Mouse (Mus musculus) small intestine, adult 2 months (tissue): ENCODE measurements around the gene Thop1.

Experiments used
- CTCF ChIP-seq: fragments of 200-500 bp; IDR thresholded peaks from 2 replicates; pipeline ENCODE4 v1.5.1; 2012; ENCODE audit warnings: low read depth, mild to moderate bottlenecking, control low read depth, inconsistent platforms, low read length, moderate library complexity, mixed read lengths; ENCODE audit not compliant: insufficient replicate concordance, insufficient read length; ENCODE audit errors: extremely low read depth
- POLR2A ChIP-seq: fragments of 200-500 bp; IDR thresholded peaks from 2 replicates; pipeline ENCODE4 v1.6.1; 2012; ENCODE audit warnings: low read depth, mild to moderate bottlenecking, control low read depth, inconsistent platforms, low read length, moderate library complexity

DNA sequence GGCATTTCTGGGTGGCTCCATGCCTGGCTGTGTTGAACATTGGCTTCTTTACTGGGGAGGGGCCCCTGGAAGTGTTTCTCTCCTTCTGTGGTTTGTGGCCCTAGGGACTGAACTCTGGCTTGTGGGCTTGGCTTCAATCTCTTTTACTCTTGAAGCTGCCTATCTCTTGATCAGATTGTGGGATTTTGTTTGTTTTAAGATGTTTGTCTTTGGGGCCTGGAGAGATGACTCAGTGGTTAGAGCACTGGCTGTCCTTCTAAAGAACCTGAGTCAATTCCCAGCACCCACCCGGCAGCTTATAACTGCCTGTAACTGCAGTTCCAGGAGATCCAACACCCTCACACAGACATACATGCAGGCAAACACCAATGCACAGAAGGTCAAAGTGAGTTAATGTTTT lies 6.5 kb downstream of the Thop1 start:
- TF ChIP-seq CTCF (no peak), POLR2A (no peak)
